Comparison of ENCODE assay signal across 7 mouse cellular contexts in the genomic region with DNA sequence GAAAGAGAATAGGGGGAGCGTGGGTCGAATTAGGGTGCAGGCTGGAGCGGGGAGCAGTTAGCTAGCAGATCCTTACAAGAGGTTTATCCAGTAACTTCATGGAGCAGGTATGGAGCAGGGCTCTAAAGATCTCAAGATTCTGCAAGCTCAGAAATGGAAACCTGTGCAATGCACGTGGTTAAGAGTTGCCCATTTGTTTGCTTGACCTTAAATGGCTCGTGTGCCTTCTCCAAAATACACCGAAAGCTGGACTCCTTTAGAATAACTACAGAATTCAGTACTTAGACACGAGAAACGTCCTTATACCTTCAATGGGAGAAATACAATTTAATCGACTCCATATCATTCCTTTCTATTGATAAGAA. TPM values are rescaled to one million over a fixed set of nuclear protein-coding genes. Genes with fewer than 3 reads are reported as not detected.
DNase-seq lines count a peak whose midpoint lies in the region; ATAC-seq and TF ChIP-seq lines count a peak whose summit lies in the region.

No protein-coding gene starts in this region.

- DNase-seq in lung, postnatal 0 days (ENCODE audit: low spot score), result no peak
- DNase-seq in lung, adult 18-20 months, result no peak
- DNase-seq in limb, embryonic 14.5 days (ENCODE audit: low spot score), result no peak
- DNase-seq in adrenal gland, postnatal 36 days, result no peak
- no peak for DNase-seq in adrenal gland, adult 8-10 months

- no peaks in the 10 kb centered on the region for H3K4me1 ChIP-seq in lung, postnatal 0 days (ENCODE audit: insufficient read depth, low read depth, low read length)
- H3K4me1 ChIP-seq in forebrain, embryonic 13.5 days, result peaks cover 27% of the 10 kb centered on the region
- peaks cover 16% of the 10 kb centered on the region for H3K4me1 ChIP-seq in limb, embryonic 14.5 days (ENCODE audit: control insufficient read depth, insufficient read depth, low read length)
- peaks cover 11% of the 10 kb centered on the region; the same call in 1 of the 2 replicates for H3K4me1 ChIP-seq in stomach, embryonic 15.5 days

- peak overlapping the region; percentile 100 for H3K27ac ChIP-seq in lung, postnatal 0 days (ENCODE audit: low read length)
- H3K27ac ChIP-seq in forebrain, embryonic 13.5 days, result peak overlapping the region; percentile 100
- H3K27ac ChIP-seq in limb, embryonic 14.5 days (replicated peaks; ENCODE audit: low read depth, low read length), result peak overlapping the region; percentile 100
- H3K27ac ChIP-seq in stomach, embryonic 15.5 days, result peak overlapping the region; percentile 100

- H3K9ac ChIP-seq in lung, postnatal 0 days (replicated peaks; ENCODE audit: low read depth), result peak overlapping the region; percentile 100
- H3K9ac ChIP-seq in forebrain, embryonic 13.5 days, result peak overlapping the region; percentile 99
- peak overlapping the region; percentile 100 for H3K9ac ChIP-seq in limb, embryonic 14.5 days (ENCODE audit: low read depth, low read length, severe bottlenecking)
- peak overlapping the region; percentile 100; the same call in 1 of the 2 replicates for H3K9ac ChIP-seq in stomach, embryonic 15.5 days

- 18% methylated on average over 9 of the region's 9 CpGs for WGBS in lung, postnatal 0 days
- WGBS in forebrain, embryonic 13.5 days, result 17% methylated on average over 9 of the region's 9 CpGs
- WGBS in limb, embryonic 14.5 days, result 28% methylated on average over 9 of the region's 9 CpGs
- WGBS in stomach, embryonic 15.5 days, result 16% methylated on average over 9 of the region's 9 CpGs

- no peaks in the 10 kb centered on the region for H3K27me3 ChIP-seq in lung, postnatal 0 days (replicated peaks; ENCODE audit: insufficient read depth, low read length)
- no peaks in the 10 kb centered on the region for H3K27me3 ChIP-seq in forebrain, embryonic 13.5 days
- no peaks in the 10 kb centered on the region for H3K27me3 ChIP-seq in limb, embryonic 14.5 days (ENCODE audit: control insufficient read depth, insufficient read depth, low read length)
- no peaks in the 10 kb centered on the region for H3K27me3 ChIP-seq in stomach, embryonic 15.5 days (replicated peaks)

- H3K4me2 ChIP-seq in lung, postnatal 0 days (replicated peaks; ENCODE audit: low read depth, low read length), result peak overlapping the region; percentile 70
- H3K4me2 ChIP-seq in forebrain, embryonic 13.5 days, result peak overlapping the region; percentile 68
- H3K4me2 ChIP-seq in limb, embryonic 14.5 days (replicated peaks; ENCODE audit: low read depth, low read length, severe bottlenecking), result peak overlapping the region; percentile 61
- H3K4me2 ChIP-seq in stomach, embryonic 15.5 days, result peak overlapping the region; percentile 59

- no peaks in the 10 kb centered on the region for H3K9me3 ChIP-seq in lung, postnatal 0 days (ENCODE audit: low read length)
- H3K9me3 ChIP-seq in forebrain, embryonic 13.5 days (replicated peaks), result no peaks in the 10 kb centered on the region
- H3K9me3 ChIP-seq in limb, embryonic 14.5 days (ENCODE audit: control insufficient read depth, low read length), result no peaks in the 10 kb centered on the region
- no peaks in the 10 kb centered on the region for H3K9me3 ChIP-seq in stomach, embryonic 15.5 days

- TF ChIP-seq POLR2A in limb, embryonic 14.5 days (IDR thresholded peaks at IDR 0.05; ENCODE audit: borderline replicate concordance, extremely low read depth, insufficient read depth, insufficient read length), result no peak

- peak overlapping the region; percentile 94 for H3K4me3 ChIP-seq in lung, postnatal 0 days (ENCODE audit: low read depth, low read length)
- H3K4me3 ChIP-seq in forebrain, embryonic 13.5 days, result peak overlapping the region; percentile 69
- H3K4me3 ChIP-seq in limb, embryonic 14.5 days (replicated peaks; ENCODE audit: low read length), result peak overlapping the region; percentile 87
- peak overlapping the region; percentile 82 for H3K4me3 ChIP-seq in stomach, embryonic 15.5 days (replicated peaks)

- no peak for TF ChIP-seq CTCF in lung, postnatal 0 days (IDR thresholded peaks at IDR 0.05)

- no peak for TF ChIP-seq EP300 in lung, postnatal 0 days (IDR thresholded peaks at IDR 0.05)

- no peaks in the 10 kb centered on the region for H3K36me3 ChIP-seq in lung, postnatal 0 days (ENCODE audit: insufficient read depth, low read length)
- H3K36me3 ChIP-seq in forebrain, embryonic 13.5 days (ENCODE audit: poor library complexity, severe bottlenecking), result no peaks in the 10 kb centered on the region
- H3K36me3 ChIP-seq in limb, embryonic 14.5 days (ENCODE audit: control insufficient read depth, insufficient read depth, low read length), result no peaks in the 10 kb centered on the region
- no peaks in the 10 kb centered on the region for H3K36me3 ChIP-seq in stomach, embryonic 15.5 days

- no peak for ATAC-seq in lung, postnatal 0 days
- no peak for ATAC-seq in forebrain, embryonic 13.5 days
- no peak for ATAC-seq in limb, embryonic 14.5 days (ENCODE audit: low FRiP score, low read depth)
- no peak for ATAC-seq in stomach, embryonic 15.5 days (ENCODE audit: insufficient read depth, low FRiP score, low read depth)

RNA-seq across cellular contexts. Expression of gene Klf7, which starts 0.4 kb away (rescaled TPM):
- 40.9 and 47.9 TPM in 2 replicates for polyA plus RNA-seq in lung, postnatal 0 days (2015; fragmentation: Nextera tagmentation; extraction: Ambion mirVana)
- polyA plus RNA-seq in forebrain, embryonic 13.5 days (2015; fragmentation: Nextera tagmentation; extraction: Ambion mirVana), result 66.4 and 76.8 TPM in 2 replicates
- polyA plus RNA-seq in limb, embryonic 14.5 days (2012; rRNA removed), result 9.7 and 10.2 TPM in 2 replicates
- 17.3 and 18.7 TPM in 2 replicates for polyA plus RNA-seq in limb, embryonic 14.5 days (2014; fragmentation: Nextera tagmentation; extraction: Ambion mirVana)
- polyA plus RNA-seq in stomach, embryonic 15.5 days (2015; fragmentation: Nextera tagmentation; extraction: Ambion mirVana), result 21.5 and 24.2 TPM in 2 replicates
- total RNA-seq in adrenal gland, postnatal 36 days (2021), result 10 to 100 TPM; 16.6 to 20.8 TPM
- 10 to 100 TPM; 15.1 to 32.1 (median 27.0) TPM for total RNA-seq in adrenal gland, adult 8-10 months (2022)
